Mouse (Mus musculus): ENCODE results near the gene Rnf227. TPM values are rescaled to one million over a fixed set of nuclear protein-coding genes. Genes with fewer than 3 reads are reported as not detected.

The Rnf227 gene
- total RNA-seq, 2 experiments from 2014 or later, result not detected

DNA sequence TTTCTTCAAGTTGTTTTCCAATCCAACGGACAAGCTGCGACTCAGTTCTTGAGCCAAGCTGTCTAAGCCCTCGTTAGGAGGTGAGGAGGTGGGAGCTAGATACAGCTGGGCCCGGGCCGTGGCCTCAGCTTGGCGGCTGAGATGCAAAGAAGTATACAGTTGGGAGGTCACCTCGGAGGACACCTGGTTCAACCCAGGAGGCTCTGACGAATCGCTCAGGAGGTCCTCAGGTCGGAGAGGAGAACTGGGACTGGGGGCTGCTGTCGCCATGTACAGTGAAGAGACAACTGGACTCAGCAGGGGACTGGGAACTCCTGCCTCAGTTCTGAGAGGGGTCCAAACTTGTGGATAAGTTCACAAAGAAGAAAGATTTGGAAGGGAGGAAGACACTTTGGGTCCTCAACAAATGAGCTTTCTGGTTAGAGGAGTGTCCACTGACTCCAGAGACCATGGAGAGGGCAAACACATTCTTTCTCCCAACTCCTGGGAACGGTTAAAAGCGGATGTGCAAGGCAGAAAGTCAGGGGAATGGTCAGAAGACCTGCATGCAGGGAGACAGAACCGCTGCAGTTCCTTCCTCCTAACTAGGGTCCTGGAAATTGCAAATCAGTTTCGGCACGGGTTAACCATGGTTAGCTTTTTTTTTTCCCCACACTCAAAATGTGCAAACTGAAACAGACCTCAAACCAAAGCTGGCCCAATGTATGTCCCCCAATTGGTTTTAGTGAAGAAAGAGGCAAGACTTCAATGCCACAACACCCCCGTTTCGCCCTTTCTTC, 17.4 kb upstream of the Rnf227 start:
- Histone ChIP-seq H3K27ac (peak overlapping the region; percentile 90), H3K4me3 (peak overlapping the region; percentile 87)
- intact Hi-C loops (cut with DNase I), result loop anchor here (5.0 kb wide), 1 partner anchor 64 kb away; no protein-coding TSS in a partner anchor
- no peak for DNase-seq
- TF ChIP-seq CTCF (IDR thresholded peaks at IDR 0.05), result no peak

DNA sequence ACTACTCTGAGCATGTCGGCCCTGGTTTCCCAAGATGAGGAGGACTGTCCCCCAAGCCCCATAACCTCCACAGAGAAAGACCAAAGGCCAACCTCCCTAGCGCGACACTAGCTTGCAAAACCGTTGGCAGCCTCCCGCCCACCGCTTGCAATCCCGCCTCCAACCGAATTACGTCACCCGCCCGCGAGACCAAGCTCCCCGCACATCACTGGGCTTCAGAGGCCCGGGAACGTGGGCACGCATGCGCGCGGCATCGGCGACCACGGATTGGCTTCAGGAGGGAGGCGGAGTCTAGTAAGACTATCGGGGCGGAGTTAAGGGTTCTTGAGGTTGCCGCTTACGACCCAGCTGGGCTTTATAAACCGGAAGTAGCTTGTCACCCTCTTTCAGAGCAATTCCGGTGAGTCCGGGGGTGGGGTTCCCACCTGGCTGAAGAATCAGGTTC, 16.6 kb upstream of the Rnf227 start, which contains the start of the genes Cntrob and Trappc1:
Cntrob (minus strand) TSS at position 109 of the 445 bp plus-strand sequence.
Trappc1 (plus strand) TSS at position 314 of the 445 bp plus-strand sequence.
- peak within 1 kb of the TSS; percentile 94 for H3K27ac ChIP-seq
- peak within 1 kb of the TSS; percentile 87 for H3K4me3 ChIP-seq
- DNase-seq, result peak; percentile 100
- intact Hi-C loops (cut with DNase I), result loop anchor here (5.0 kb wide), 1 partner anchor 64 kb away; no protein-coding TSS in a partner anchor
- TF ChIP-seq CTCF (IDR thresholded peaks at IDR 0.05), result no peak

DNA sequence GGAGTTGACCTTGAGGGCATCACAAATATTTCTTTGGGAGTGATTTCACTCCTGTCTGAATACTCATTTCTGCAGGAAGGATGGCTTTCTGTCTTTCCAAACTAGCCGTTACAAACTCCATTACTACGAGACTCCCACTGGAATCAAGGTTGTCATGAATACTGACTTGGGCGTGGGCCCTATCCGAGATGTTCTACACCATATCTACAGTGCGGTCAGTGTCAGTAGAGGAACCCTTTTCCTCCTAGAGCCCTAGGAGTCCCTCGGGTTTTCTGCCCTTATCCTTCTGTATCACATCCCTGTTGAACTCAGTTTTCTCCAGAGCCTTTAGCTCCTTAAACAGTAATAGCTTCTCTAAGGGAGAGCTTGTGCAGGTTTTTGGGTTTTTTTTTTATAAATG, 15.5 kb upstream of the Rnf227 start:
- Histone ChIP-seq H3K4me3 (peak overlapping the region; percentile 87), H3K27ac (peak overlapping the region; percentile 94)
- intact Hi-C loops (cut with DNase I), result loop anchor here (5.0 kb wide), 1 partner anchor 63 kb away; no protein-coding TSS in a partner anchor
- no peak for TF ChIP-seq CTCF (IDR thresholded peaks at IDR 0.05)
- DNase-seq, result no peak

DNA sequence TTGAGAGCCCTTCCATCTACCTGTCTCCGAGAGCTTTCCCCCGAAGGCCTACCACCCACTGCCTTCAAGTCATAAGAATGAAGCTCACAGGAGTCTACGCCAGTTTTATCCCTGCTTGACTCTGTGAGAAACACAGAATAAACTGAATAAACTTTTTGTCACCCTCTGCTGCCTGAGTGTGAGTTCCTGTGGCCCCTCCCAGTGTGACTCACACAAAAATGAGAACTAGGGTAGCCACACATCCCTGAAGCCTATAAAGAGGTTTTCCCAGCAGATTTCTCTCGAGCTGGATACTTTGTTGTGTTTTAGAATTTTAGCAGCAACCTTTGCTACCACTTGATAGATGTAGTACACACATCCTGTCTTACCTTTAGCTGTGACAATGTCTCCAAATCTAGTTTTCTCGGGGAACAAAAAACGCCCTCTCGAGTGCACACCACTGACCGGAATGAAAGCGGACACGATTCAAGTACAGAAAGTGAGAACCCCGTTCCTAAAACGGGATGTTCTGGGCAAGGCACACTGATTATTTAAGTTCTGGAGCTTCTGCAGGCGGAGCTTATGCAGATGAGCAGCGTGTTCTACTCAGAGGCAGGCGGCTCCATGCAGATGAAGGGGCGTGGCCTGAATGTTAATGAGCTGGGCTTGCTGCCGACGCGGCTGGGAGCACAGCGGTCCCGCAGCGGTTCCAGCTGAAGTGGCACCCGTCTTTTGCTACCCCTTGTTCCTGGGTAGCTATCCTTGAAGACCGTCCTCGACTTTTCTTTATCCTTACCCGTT, 14.4 kb upstream of the Rnf227 start, which contains the start of gene Kcnab3:
Kcnab3 (plus strand) TSS at position 631 of the 780 bp plus-strand sequence.
- DNase-seq, result peak; percentile 90
- TF ChIP-seq CTCF (IDR thresholded peaks at IDR 0.05), result no peak
- peak within 1 kb of the TSS; percentile 85 for H3K4me3 ChIP-seq
- H3K27ac ChIP-seq, result peak within 1 kb of the TSS; percentile 71
- intact Hi-C loops (cut with DNase I), result loop anchor here (2.0 kb wide), 1 partner anchor 39 kb away; no protein-coding TSS in a partner anchor

DNA sequence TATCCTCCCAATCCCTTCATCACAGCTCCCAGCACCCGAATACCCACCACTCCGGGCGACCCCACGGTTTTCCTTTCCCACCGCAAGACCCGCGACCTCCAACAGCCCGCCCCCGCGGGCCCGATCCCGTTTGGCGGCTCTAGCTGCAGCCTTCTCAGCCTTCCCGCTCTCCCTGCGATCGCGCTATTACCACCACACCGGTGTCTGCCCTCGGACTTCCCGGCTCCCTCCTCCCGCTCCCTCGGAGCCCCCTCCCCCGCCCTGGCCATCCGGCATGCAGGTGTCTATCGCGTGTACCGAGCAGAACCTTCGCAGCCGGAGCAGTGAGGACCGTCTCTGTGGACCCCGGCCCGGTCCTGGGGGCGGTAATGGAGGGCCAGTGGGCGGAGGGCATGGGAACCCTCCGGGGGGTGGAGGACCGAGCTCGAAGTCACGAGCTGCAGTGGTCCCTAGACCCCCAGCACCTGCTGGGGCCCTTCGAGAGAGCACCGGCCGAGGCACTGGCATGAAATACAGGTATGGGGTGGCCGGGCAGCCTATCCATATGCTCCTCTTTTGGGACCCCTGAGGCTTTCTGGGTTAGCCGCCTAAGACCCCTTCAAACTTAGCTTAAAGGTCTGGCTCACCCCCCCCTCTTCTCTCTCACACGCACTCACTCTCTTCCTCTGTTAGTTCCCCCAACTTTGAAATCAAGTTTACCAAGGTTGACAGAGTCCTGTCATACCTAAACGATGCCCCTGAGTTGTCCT, 13.7 kb upstream of the Rnf227 start:
- TF ChIP-seq CTCF (IDR thresholded peaks at IDR 0.05), result no peak
- peak overlapping the region; percentile 85 for H3K4me3 ChIP-seq
- DNase-seq, result peak; percentile 46
- H3K27ac ChIP-seq, result peak overlapping the region; percentile 71
- intact Hi-C loops (cut with DNase I), result loop anchor here (2.0 kb wide), 1 partner anchor 38 kb away; no protein-coding TSS in a partner anchor

DNA sequence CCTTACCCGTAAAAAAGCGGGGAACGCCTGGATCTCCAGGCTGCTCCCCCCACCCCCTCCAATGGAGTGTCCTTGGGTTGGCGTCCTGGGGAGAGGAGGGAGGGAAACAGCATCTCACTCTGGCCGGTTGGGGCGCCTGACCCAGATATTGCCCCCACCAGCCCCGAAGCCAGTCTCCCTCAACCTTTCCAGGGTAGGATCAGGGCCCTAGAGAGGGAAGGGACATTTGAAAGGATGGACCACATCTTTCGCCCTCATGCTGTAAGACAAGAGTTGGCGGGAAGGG, 13.2 kb upstream of the Rnf227 start:
- no peak for TF ChIP-seq CTCF (IDR thresholded peaks at IDR 0.05)
- intact Hi-C loops (cut with DNase I), result loop anchor here (2.0 kb wide), 1 partner anchor 38 kb away; no protein-coding TSS in a partner anchor
- H3K4me3 ChIP-seq, result no peak overlapping the region
- no peak overlapping the region for H3K27ac ChIP-seq
- no peak for DNase-seq

DNA sequence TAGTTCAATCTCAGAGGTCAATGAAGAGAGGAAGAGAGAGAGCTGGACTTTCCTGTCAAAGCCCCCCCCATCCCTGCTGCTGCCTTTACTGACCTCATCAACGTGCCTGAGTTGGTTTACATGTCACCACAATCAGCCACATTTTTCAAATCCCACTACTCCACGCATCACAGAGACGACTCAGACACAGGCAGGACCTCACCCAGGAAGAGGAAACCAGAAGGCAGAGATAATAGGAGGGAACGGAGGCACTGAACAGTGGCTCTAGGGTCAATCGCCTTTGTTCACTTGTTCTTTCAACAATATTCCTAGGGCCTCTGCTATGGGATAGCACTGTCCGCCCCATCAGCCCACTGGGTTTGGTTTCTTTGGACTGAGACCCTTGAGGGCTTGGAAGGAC, 12.6 kb upstream of the Rnf227 start:
- TF ChIP-seq CTCF (IDR thresholded peaks at IDR 0.05), result no peak
- H3K27ac ChIP-seq, result no peak overlapping the region
- intact Hi-C loops (cut with DNase I), result loop anchor here (2.0 kb wide), 1 partner anchor 37 kb away; no protein-coding TSS in a partner anchor
- DNase-seq, result no peak
- no peak overlapping the region for H3K4me3 ChIP-seq

DNA sequence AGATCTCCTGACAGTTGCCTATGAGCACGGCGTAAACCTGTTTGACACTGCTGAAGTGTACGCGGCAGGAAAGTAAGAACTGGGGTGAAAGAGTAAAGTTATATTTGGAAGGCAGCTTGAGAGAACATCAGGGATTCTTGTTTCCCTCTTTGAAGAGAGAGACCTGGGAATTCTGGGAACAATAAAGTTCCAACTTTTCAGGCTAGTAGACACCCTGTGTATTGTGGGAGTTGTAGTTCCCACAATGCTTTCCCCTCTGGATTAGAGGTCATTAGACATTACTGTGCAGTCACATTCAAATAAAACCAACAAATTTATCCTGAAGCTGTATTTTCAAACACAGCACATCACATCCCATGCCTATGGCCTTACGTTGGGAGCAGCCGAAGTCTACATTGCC, 11.7 kb upstream of the Rnf227 start:
- no peak for DNase-seq
- TF ChIP-seq CTCF (IDR thresholded peaks at IDR 0.05), result no peak
- intact Hi-C loops (cut with DNase I), result no loop called here
- H3K4me3 ChIP-seq, result no peak overlapping the region
- H3K27ac ChIP-seq, result no peak overlapping the region

DNA sequence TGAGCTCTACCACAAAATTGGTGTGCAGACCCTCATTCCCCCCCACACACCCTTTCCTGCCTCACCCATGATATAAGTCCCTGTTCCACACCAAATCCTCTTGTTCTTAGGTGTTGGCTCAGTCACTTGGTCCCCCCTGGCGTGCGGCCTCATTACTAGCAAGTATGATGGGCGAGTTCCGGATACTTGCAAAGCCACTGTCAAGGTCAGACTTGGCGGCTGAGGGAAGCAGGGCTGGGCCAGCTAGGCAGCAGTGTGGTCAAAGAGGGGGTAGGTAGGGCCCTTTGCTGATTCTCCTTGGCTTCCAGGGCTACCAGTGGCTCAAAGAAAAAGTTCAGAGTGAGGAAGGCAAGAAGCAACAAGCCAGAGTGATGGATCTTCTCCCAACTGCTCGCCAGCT, 9.1 kb upstream of the Rnf227 start:
- Histone ChIP-seq H3K4me3 (no peak overlapping the region), H3K27ac (no peak overlapping the region)
- no peak for TF ChIP-seq CTCF (IDR thresholded peaks at IDR 0.05)
- intact Hi-C loops (cut with DNase I), result no loop called here
- DNase-seq, result no peak

DNA sequence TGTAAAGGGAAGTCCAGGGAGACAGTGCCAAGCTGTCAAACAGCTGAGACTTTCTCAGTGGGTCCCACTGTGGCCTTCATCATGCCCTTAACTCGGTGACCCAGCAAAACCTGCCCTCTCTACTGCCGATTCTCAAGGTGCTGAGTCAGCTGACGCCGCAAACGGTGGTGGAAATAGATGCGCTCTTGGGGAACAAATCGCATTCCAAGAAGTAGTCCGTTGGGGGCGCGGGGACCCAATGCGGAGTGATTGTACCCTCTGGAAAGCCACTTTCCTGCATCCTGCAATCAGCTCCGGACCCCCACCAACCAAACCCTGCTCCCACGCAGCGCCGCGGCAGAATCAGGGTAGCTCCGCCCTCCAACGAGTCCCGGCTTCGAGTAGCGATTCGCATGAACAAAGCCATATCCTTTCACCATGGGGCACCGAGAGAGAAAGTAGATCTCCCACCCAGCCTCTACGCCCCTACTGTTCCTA, 8.3 kb upstream of the Rnf227 start:
- TF ChIP-seq CTCF (IDR thresholded peaks at IDR 0.05), result no peak
- intact Hi-C loops (cut with DNase I), result no loop called here
- Histone ChIP-seq H3K4me3 (peak overlapping the region; percentile 82), H3K27ac (peak overlapping the region; percentile 79)
- DNase-seq, result peak; percentile 75

DNA sequence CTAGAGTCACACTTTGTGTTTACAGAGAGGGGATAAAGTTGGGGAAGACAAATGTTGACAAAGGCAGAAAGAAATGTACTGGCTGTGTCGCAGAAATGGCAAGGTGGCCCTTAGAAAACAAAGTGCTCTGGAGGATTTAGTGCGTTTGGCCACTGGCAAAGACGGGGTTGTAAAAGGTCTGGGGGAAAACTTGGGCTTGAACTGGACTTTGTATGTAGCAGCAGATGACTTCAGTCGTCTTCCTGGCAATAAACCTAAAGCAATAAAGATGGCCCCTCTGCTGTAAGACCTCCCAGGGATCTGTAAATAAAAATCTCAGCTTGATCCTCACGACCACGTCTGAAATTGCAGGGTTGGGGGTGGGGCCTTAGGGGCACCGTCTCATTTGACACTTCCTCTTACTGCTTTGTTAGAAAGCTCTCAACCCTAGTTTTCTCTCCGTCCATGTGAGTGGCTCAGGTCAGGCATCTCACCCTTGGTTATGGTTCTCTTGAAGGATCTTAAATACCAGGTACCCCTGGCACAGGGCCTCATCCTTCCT, 7.5 kb upstream of the Rnf227 start:
- no peak overlapping the region for H3K27ac ChIP-seq
- no peak for TF ChIP-seq CTCF (IDR thresholded peaks at IDR 0.05)
- no peak for DNase-seq
- H3K4me3 ChIP-seq, result no peak overlapping the region; the same call in 1 of the 2 replicates
- intact Hi-C loops (cut with DNase I), result no loop called here

DNA sequence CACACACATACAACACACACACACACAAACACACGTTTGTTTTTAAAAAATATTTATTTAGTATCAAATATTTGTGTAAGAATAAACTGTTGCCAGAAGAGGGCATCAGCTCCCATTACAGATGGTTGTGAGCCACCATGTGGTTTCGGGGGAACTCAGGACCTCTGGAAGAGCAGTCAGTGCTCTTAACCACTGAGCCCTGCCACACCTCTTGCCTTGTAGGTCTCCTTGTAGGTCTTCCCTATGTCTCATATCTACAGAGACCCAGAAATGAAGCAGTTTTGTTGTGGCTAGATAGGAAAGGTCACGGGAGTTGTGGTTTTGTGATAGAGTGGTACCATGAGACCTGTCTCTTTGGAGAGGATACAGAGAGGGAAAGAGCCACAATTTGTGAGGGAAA, 6.3 kb upstream of the Rnf227 start:
- DNase-seq, result no peak
- intact Hi-C loops (cut with DNase I), result no loop called here
- TF ChIP-seq CTCF (IDR thresholded peaks at IDR 0.05), result no peak
- Histone ChIP-seq H3K4me3 (no peak overlapping the region), H3K27ac (no peak overlapping the region)
